Mouse (Mus musculus) forebrain, embryonic 15.5 days (tissue): ENCODE measurements around the gene Ttc25. TPM values are rescaled to one million over a fixed set of nuclear protein-coding genes. Genes with fewer than 3 reads are reported as not detected.

Source experiments
- ATAC-seq: fragments of 200-750 bp; cut with Nextera tagmentation; replicated peaks from 2 replicates; pipeline ENCODE4 v1.8.0; 2017; ENCODE audit warnings: mild to moderate bottlenecking, moderate TSS enrichment, moderate library complexity
- H3K27ac ChIP-seq: fragments of 300-500 bp; sonication (generic); replicated peaks from 2 replicates; pipeline ENCODE4 v1.5.1; 2015; ENCODE audit warnings: mild to moderate bottlenecking, inconsistent platforms
- H3K27me3 ChIP-seq: fragments of 300-500 bp; sonication (generic); 2 replicates; pipeline ENCODE4 v1.6.1; 2015; ENCODE audit warnings: inconsistent platforms
- H3K36me3 ChIP-seq: fragments of 300-500 bp; sonication (generic); 2 replicates; pipeline ENCODE4 v1.6.1; 2015; ENCODE audit warnings: mild to moderate bottlenecking, inconsistent platforms
- H3K4me1 ChIP-seq: fragments of 300-500 bp; sonication (generic); 2 replicates; pipeline ENCODE4 v1.6.1; 2015; ENCODE audit warnings: inconsistent platforms
- H3K4me2 ChIP-seq: fragments of 300-500 bp; sonication (generic); replicated peaks from 2 replicates; pipeline ENCODE4 v1.6.1; 2015; ENCODE audit warnings: mild to moderate bottlenecking, inconsistent platforms
- H3K4me3 ChIP-seq: fragments of 300-500 bp; sonication (generic); 2 replicates; pipeline ENCODE4 v1.5.1; 2015; ENCODE audit warnings: mild to moderate bottlenecking, inconsistent platforms
- H3K9ac ChIP-seq: fragments of 300-500 bp; sonication (generic); replicated peaks from 2 replicates; pipeline ENCODE4 v1.6.1; 2015; ENCODE audit warnings: mild to moderate bottlenecking, inconsistent platforms
- H3K9me3 ChIP-seq: fragments of 300-500 bp; sonication (generic); 2 replicates; pipeline ENCODE4 v1.6.1; 2016; ENCODE audit warnings: inconsistent platforms
- WGBS: fragments of 180-500 bp; shearing (Covaris S2); methylation state at CpG from one replicate; pipeline ENCODE4 v1.1.7; 2015; ENCODE audit warnings: mixed read lengths; 5-methylcytosine and 5-hydroxymethylcytosine counted together
- polyA plus RNA-seq: library from polyadenylated mRNA; unstranded; fragments of >200 nt; fragmentation: Nextera tagmentation; extraction: Ambion mirVana; gene quantifications from 2 replicates; pipeline ENCODE4 v1.2.1, GENCODE M21; 2015

Gene Ttc25
- polyA plus RNA-seq, 1 experiment from 2014 or later, result 2.1 TPM

- Histone ChIP-seq H3K4me3 (no peak overlapping the region), H3K9me3 (no peaks in the 10 kb centered on the region), H3K4me1 (peaks cover 2% of the 10 kb centered on the region), H3K27me3 (no peaks in the 10 kb centered on the region), H3K27ac (no peak overlapping the region), H3K4me2 (no peak overlapping the region), H3K9ac (no peak overlapping the region), H3K36me3 (no peaks in the 10 kb centered on the region)
- ATAC-seq, result no peak
- WGBS, result 69% methylated on average over 7 of the region's 7 CpGs
Observed at GRCm38 (mm10) chr11:100559476-100559875, 14.1 kb downstream of the Ttc25 start.

GRCm38 (mm10) chr11:100561748-100562147, 16.3 kb downstream of the Ttc25 start:
- ATAC-seq, result no peak
- no peaks in the 10 kb centered on the region for H3K27me3 ChIP-seq
- no peaks in the 10 kb centered on the region for H3K9me3 ChIP-seq
- WGBS, result 32% methylated on average over 5 of the region's 5 CpGs
- no peak overlapping the region for H3K4me3 ChIP-seq
- H3K4me1 ChIP-seq, result no peaks in the 10 kb centered on the region; the same call in 1 of the 2 replicates
- no peak overlapping the region for H3K4me2 ChIP-seq
- H3K9ac ChIP-seq, result no peak overlapping the region
- no peaks in the 10 kb centered on the region for H3K36me3 ChIP-seq
- H3K27ac ChIP-seq, result no peak overlapping the region

- no peaks in the 10 kb centered on the region for H3K36me3 ChIP-seq
- H3K27me3 ChIP-seq, result no peaks in the 10 kb centered on the region
- 58% methylated on average over 15 of the region's 15 CpGs for WGBS
- H3K4me1 ChIP-seq, result no peaks in the 10 kb centered on the region; the same call in 1 of the 2 replicates
- no peak overlapping the region for H3K4me3 ChIP-seq
- H3K9ac ChIP-seq, result no peak overlapping the region
- H3K27ac ChIP-seq, result no peak overlapping the region; the same call in 1 of the 2 replicates
- no peak overlapping the region for H3K4me2 ChIP-seq
- peak; percentile 74 for ATAC-seq
- no peaks in the 10 kb centered on the region for H3K9me3 ChIP-seq
Observed at GRCm38 (mm10) chr11:100564297-100564696, 18.9 kb downstream of the Ttc25 start.

- ATAC-seq, result no peak
- Histone ChIP-seq H3K36me3 (no peaks in the 10 kb centered on the region), H3K27ac (no peak overlapping the region; the same call in 1 of the 2 replicates), H3K27me3 (no peaks in the 10 kb centered on the region), H3K4me1 (no peaks in the 10 kb centered on the region; the same call in 1 of the 2 replicates), H3K9me3 (no peaks in the 10 kb centered on the region), H3K9ac (no peak overlapping the region), H3K4me3 (no peak overlapping the region), H3K4me2 (no peak overlapping the region)
- 85% methylated on average over 6 of the region's 6 CpGs for WGBS
Observed at GRCm38 (mm10) chr11:100564703-100565102, 19.3 kb downstream of the Ttc25 start.

DNA sequence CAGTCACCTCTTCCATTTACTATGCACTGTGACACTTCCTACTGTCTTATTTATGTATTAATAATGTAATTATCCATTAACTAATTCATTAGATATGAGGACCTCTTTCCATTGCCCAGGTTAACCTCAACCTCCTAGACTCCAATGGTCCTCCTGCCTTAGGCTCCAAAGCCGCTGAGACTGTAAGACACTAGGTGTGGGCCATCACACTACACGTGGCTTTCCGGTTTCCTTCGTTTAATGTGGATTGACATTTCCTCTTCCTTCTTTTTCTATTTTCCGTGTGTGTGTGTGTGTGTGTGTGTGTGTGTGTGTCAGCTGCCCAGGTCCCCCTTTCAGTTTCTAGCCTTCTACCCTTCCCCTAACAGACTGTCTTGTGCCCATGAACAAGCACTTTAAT, 21.8 kb downstream of the Ttc25 start:
- Histone ChIP-seq H3K4me1 (peaks cover 10% of the 10 kb centered on the region), H3K9me3 (no peaks in the 10 kb centered on the region), H3K27ac (no peak overlapping the region), H3K4me2 (no peak overlapping the region), H3K36me3 (no peaks in the 10 kb centered on the region), H3K27me3 (no peaks in the 10 kb centered on the region), H3K9ac (no peak overlapping the region), H3K4me3 (no peak overlapping the region)
- WGBS, result 87% methylated on average over 5 of the region's 5 CpGs
- no peak for ATAC-seq

DNA sequence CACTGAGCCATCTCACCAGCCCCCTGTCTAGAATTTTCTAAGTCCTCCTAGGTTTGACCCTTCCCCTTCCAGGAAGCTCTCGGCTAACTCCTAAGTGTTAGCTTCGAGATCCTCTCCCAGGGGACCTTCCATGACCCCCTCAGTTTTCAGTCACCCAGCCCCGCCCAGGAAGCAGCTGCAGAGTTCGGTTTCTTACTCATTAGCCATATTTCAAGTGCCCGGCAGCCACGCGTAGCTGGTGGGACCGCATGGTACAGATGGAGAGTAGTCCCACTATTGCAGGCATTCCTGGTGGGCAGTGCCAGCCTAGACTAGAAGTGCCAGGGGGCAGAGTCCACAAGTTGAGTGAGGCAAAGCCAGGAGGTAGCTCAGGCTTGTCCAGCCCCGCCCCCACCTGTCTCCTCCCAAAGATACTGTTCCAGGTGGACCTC, 22.4 kb downstream of the Ttc25 start:
- Histone ChIP-seq H3K27me3 (no peaks in the 10 kb centered on the region), H3K36me3 (no peaks in the 10 kb centered on the region), H3K4me1 (peaks cover 10% of the 10 kb centered on the region), H3K4me3 (no peak overlapping the region), H3K9me3 (no peaks in the 10 kb centered on the region), H3K27ac (no peak overlapping the region), H3K4me2 (no peak overlapping the region), H3K9ac (no peak overlapping the region)
- 67% methylated on average over 9 of the region's 9 CpGs for WGBS
- ATAC-seq, result no peak

- ATAC-seq, result no peak
- WGBS, result 82% methylated on average over 8 of the region's 8 CpGs
- H3K4me1 ChIP-seq, result peaks cover 10% of the 10 kb centered on the region
- no peak overlapping the region for H3K4me3 ChIP-seq
- no peak overlapping the region for H3K27ac ChIP-seq
- H3K4me2 ChIP-seq, result no peak overlapping the region
- H3K9ac ChIP-seq, result no peak overlapping the region
- no peaks in the 10 kb centered on the region for H3K36me3 ChIP-seq
- H3K27me3 ChIP-seq, result no peaks in the 10 kb centered on the region
- no peaks in the 10 kb centered on the region for H3K9me3 ChIP-seq
Observed at GRCm38 (mm10) chr11:100568692-100569091, 23.3 kb downstream of the Ttc25 start.

GRCm38 (mm10) chr11:100569789-100570188, 24.4 kb downstream of the Ttc25 start:
- Histone ChIP-seq H3K4me3 (no peak overlapping the region), H3K27ac (no peak overlapping the region), H3K27me3 (no peaks in the 10 kb centered on the region), H3K9ac (no peak overlapping the region), H3K4me1 (peaks cover 14% of the 10 kb centered on the region), H3K36me3 (no peaks in the 10 kb centered on the region), H3K4me2 (no peak overlapping the region), H3K9me3 (no peaks in the 10 kb centered on the region)
- 71% methylated on average over 9 of the region's 9 CpGs for WGBS
- ATAC-seq, result no peak

DNA sequence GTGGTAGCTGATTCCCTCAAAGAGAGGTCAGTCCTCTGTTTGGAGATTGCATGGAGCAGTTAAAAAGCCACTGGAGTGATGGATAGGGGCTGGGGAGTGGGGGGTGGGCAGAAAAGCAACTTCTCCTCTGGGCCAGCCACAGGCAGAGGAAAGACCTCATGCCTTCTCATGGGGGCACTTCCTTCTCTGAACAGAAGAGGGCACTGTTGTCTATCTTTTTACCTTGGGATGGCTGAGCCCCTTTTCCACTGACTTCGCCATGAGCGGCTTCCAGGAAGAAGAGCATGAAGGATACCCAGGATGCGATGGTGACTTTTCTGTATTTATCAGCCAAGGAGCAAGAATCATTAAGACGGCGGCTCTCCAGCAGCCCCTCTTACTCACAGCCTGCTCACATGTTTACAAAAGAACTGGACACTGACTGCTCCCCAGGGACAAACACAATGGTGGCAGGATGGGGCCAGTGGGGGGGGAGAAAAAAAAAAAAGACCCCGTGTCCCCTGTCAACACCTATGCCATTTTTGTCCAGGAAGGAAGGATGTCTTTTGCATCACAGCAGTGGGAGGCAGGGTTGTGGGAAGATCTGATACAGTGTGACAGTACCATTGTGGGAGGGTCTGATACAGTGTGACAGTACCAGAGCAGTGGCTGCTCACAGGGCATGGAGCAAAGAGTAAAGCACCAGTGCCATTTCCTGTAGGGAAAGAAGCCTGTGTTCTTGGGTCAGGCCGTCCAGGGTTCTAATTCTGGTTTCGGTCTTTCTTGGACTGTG, 25.2 kb downstream of the Ttc25 start:
- no peak overlapping the region for H3K27ac ChIP-seq

GRCm38 (mm10) chr11:100571202-100571567, 25.8 kb downstream of the Ttc25 start:
- no peaks in the 10 kb centered on the region for H3K36me3 ChIP-seq
- ATAC-seq, result peak; percentile 39; the same call in 1 of the 2 replicates
- H3K27me3 ChIP-seq, result no peaks in the 10 kb centered on the region
- 11% methylated on average over 16 of the region's 16 CpGs for WGBS
- peak overlapping the region; percentile 25; the same call in 1 of the 2 replicates for H3K9ac ChIP-seq
- no peaks in the 10 kb centered on the region for H3K9me3 ChIP-seq
- H3K4me3 ChIP-seq, result peak overlapping the region; percentile 23
- peaks cover 24% of the 10 kb centered on the region for H3K4me1 ChIP-seq
- peak overlapping the region; percentile 45 for H3K4me2 ChIP-seq
- H3K27ac ChIP-seq, result no peak overlapping the region

More for the DNA sequence above, 25.2 kb downstream of the Ttc25 start:
- no peaks in the 10 kb centered on the region for H3K9me3 ChIP-seq
- WGBS, result 10% methylated on average over 8 of the region's 8 CpGs
- H3K9ac ChIP-seq, result peak overlapping the region; percentile 28; the same call in 1 of the 2 replicates
- no peaks in the 10 kb centered on the region for H3K27me3 ChIP-seq
- H3K4me1 ChIP-seq, result peaks cover 21% of the 10 kb centered on the region
- H3K4me2 ChIP-seq, result peak overlapping the region; percentile 45
- peak; percentile 64 for ATAC-seq
- H3K4me3 ChIP-seq, result peak overlapping the region; percentile 23
- no peaks in the 10 kb centered on the region for H3K36me3 ChIP-seq

GRCm38 (mm10) chr11:100574188-100574587, 28.8 kb downstream of the Ttc25 start:
- peak overlapping the region; percentile 64 for H3K4me3 ChIP-seq
- no peaks in the 10 kb centered on the region for H3K27me3 ChIP-seq
- no peak overlapping the region for H3K9ac ChIP-seq
- no peak overlapping the region for H3K27ac ChIP-seq
- no peak for ATAC-seq
- peak overlapping the region; percentile 74 for H3K4me2 ChIP-seq
- H3K4me1 ChIP-seq, result peaks cover 24% of the 10 kb centered on the region
- peaks cover 2% of the 10 kb centered on the region; the same call in 1 of the 2 replicates for H3K36me3 ChIP-seq
- 89% methylated on average over 3 of the region's 3 CpGs for WGBS
- no peaks in the 10 kb centered on the region for H3K9me3 ChIP-seq

DNA sequence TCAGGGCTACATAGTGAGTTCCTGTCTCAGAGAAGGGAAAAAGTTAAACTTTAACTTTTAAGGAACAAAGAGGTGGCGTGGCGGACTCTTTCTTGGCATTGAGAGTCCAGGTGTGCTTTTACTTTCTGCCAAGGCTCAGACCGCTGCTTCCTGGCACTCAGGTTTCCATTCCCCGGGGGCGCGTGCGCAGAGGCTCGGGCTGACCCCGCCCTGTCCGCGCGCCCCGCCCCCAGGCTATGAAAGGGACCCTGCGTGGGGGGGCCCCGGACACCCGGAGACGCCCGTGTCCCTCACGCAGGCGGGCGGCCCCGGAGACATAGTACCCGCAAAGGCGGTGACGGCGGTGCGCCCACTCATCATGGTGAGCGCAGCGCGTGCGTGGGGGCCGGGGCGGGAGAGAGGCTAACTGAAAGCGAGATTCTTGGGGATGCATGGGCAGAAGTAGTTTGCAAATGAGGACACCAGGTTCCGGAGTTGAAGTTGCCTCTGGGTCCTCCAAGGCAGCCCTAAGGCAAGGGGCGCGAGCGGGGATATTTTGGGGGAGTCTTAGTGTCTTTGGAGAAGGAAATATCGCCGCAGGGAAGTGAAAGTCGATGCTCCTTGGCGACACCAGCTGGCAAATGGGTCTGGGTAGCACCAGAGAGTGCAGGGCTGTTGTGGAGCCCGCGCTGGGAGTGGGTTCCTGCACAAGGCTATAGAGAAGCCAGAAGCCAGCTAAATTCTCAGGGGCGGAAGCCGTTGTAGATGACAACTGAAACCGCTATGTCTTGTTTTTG, 29.5 kb downstream of the Ttc25 start, which contains the start of gene Cnp:
Cnp (plus strand) TSS at position 197 of the 776 bp plus-strand sequence.
- Histone ChIP-seq H3K4me2 (peak within 1 kb of the TSS; percentile 74), H3K36me3 (peaks cover 9% of the 10 kb centered on the region), H3K27me3 (no peaks in the 10 kb centered on the region), H3K27ac (0 out of 2 replicates have a peak within 1 kb of the TSS, but pooled peaks have one; percentile 45), H3K9ac (peak within 1 kb of the TSS; percentile 61), H3K9me3 (no peaks in the 10 kb centered on the region), H3K4me3 (peak within 1 kb of the TSS; percentile 64), H3K4me1 (peaks cover 24% of the 10 kb centered on the region)
- peak; percentile 68 for ATAC-seq
- WGBS, result 3% methylated on average over 47 of the region's 47 CpGs
